In genomic region chr7:130555597-130555996, GRCm38 (mm10) we compare ENCODE assay signal across 24 mouse cellular contexts. TPM values are rescaled to one million over a fixed set of nuclear protein-coding genes. Genes with fewer than 3 reads are reported as not detected.
DNase-seq lines count a peak whose midpoint lies in the region; ATAC-seq and TF ChIP-seq lines count a peak whose summit lies in the region.
"Had no signal": no experiment of that assay in that cellular context is flagged by ENCODE, and none has a peak within 500 bp of the region (broad histone marks: within the 10 kb centered on the region; RNA-seq: fewer than 3 reads in every experiment).

No protein-coding gene starts in this region.

- 34% methylated on average over 5 of the region's 5 CpGs for WGBS in heart, postnatal 0 days
- WGBS in heart, embryonic 10.5 days = 76% methylated on average over 5 of the region's 5 CpGs
- 32% methylated on average over 5 of the region's 5 CpGs for WGBS in midbrain, postnatal 0 days
- 69% methylated on average over 5 of the region's 5 CpGs for WGBS in midbrain, embryonic 11.5 days
- WGBS in intestine, embryonic 15.5 days = 71% methylated on average over 5 of the region's 5 CpGs

- no peaks in the 10 kb centered on the region for H3K36me3 ChIP-seq in heart, postnatal 0 days (replicated peaks; ENCODE audit: control insufficient read depth, insufficient read depth, low read length)
- no peaks in the 10 kb centered on the region for H3K36me3 ChIP-seq in heart, embryonic 10.5 days
- no peaks in the 10 kb centered on the region for H3K36me3 ChIP-seq in midbrain, postnatal 0 days (ENCODE audit: insufficient read depth, low read length)
- H3K36me3 ChIP-seq in midbrain, embryonic 11.5 days (ENCODE audit: control insufficient read depth, insufficient read depth, low read length) = no peaks in the 10 kb centered on the region
- H3K36me3 ChIP-seq in intestine, embryonic 15.5 days = no peaks in the 10 kb centered on the region
- H3K36me3 ChIP-seq: embryonic facial prominence, embryonic 13.5 days; forebrain, embryonic 12.5 days; hindbrain, embryonic 15.5 days; limb, embryonic 15.5 days; midbrain, embryonic 15.5 days had no signal

- no peak for TF ChIP-seq EP300 in heart, postnatal 0 days (IDR thresholded peaks at IDR 0.05; ENCODE audit: low read depth)

- peaks cover 23% of the 10 kb centered on the region for H3K4me1 ChIP-seq in heart, postnatal 0 days (ENCODE audit: control insufficient read depth, insufficient read depth)
- H3K4me1 ChIP-seq in heart, embryonic 10.5 days = peaks cover 6% of the 10 kb centered on the region
- H3K4me1 ChIP-seq in midbrain, postnatal 0 days (ENCODE audit: insufficient read depth, low read length) = no peaks in the 10 kb centered on the region
- no peaks in the 10 kb centered on the region; the same call in 1 of the 2 replicates for H3K4me1 ChIP-seq in midbrain, embryonic 11.5 days (ENCODE audit: control insufficient read depth, insufficient read depth, low read length)
- H3K4me1 ChIP-seq in intestine, embryonic 15.5 days (replicated peaks) = no peaks in the 10 kb centered on the region
- H3K4me1 ChIP-seq: hindbrain, embryonic 15.5 days had no signal

- no peak overlapping the region for H3K4me2 ChIP-seq in heart, postnatal 0 days (ENCODE audit: low read depth, low read length)
- H3K4me2 ChIP-seq in midbrain, postnatal 0 days (ENCODE audit: low read depth, low read length, poor library complexity, severe bottlenecking) = no peak overlapping the region
- H3K4me2 ChIP-seq in midbrain, embryonic 11.5 days = no peak overlapping the region
- no peak overlapping the region for H3K4me2 ChIP-seq in intestine, embryonic 15.5 days (replicated peaks)
- H3K4me2 ChIP-seq: embryonic facial prominence, embryonic 13.5 days; forebrain, embryonic 12.5 days; hindbrain, embryonic 15.5 days; limb, embryonic 15.5 days; midbrain, embryonic 15.5 days had no signal

- no peaks in the 10 kb centered on the region for H3K9me3 ChIP-seq in heart, postnatal 0 days (replicated peaks; ENCODE audit: control insufficient read depth, low read length)
- H3K9me3 ChIP-seq in heart, embryonic 10.5 days = no peaks in the 10 kb centered on the region
- no peaks in the 10 kb centered on the region for H3K9me3 ChIP-seq in midbrain, postnatal 0 days (ENCODE audit: low read length)
- no peaks in the 10 kb centered on the region for H3K9me3 ChIP-seq in midbrain, embryonic 11.5 days (ENCODE audit: control insufficient read depth, low read length)
- no peaks in the 10 kb centered on the region for H3K9me3 ChIP-seq in intestine, embryonic 15.5 days
- H3K9me3 ChIP-seq: embryonic facial prominence, embryonic 13.5 days; forebrain, embryonic 12.5 days; hindbrain, embryonic 15.5 days; limb, embryonic 15.5 days; midbrain, embryonic 15.5 days had no signal

- TF ChIP-seq CTCF in heart, postnatal 0 days (IDR thresholded peaks at IDR 0.05; ENCODE audit: low read depth) = no peak
- no peak for TF ChIP-seq CTCF in midbrain, postnatal 0 days (IDR thresholded peaks at IDR 0.05)

- H3K27ac ChIP-seq in heart, postnatal 0 days (ENCODE audit: low read depth) = peak overlapping the region; percentile 67
- no peak overlapping the region for H3K27ac ChIP-seq in heart, embryonic 10.5 days
- no peak overlapping the region for H3K27ac ChIP-seq in midbrain, postnatal 0 days (ENCODE audit: low read depth, low read length)
- no peak overlapping the region for H3K27ac ChIP-seq in midbrain, embryonic 11.5 days (ENCODE audit: low read depth, low read length)
- no peak overlapping the region for H3K27ac ChIP-seq in intestine, embryonic 15.5 days
- H3K27ac ChIP-seq: embryonic facial prominence, embryonic 13.5 days; forebrain, embryonic 12.5 days; hindbrain, embryonic 15.5 days; limb, embryonic 15.5 days; liver, embryonic 14.5 days; midbrain, embryonic 15.5 days had no signal

- H3K4me3 ChIP-seq in heart, postnatal 0 days (ENCODE audit: low read depth, low read length) = no peak overlapping the region
- no peak overlapping the region for H3K4me3 ChIP-seq in heart, embryonic 10.5 days
- no peak overlapping the region for H3K4me3 ChIP-seq in midbrain, postnatal 0 days (ENCODE audit: low read depth, low read length)
- no peak overlapping the region for H3K4me3 ChIP-seq in midbrain, embryonic 11.5 days (ENCODE audit: low read depth, low read length)
- H3K4me3 ChIP-seq in intestine, embryonic 15.5 days (replicated peaks) = no peak overlapping the region
- H3K4me3 ChIP-seq: embryonic facial prominence, embryonic 13.5 days; erythroblast, embryonic 14.5 days; forebrain, embryonic 12.5 days; hindbrain, embryonic 15.5 days; limb, embryonic 15.5 days; midbrain, embryonic 15.5 days had no signal

- no peaks in the 10 kb centered on the region for H3K27me3 ChIP-seq in heart, postnatal 0 days (ENCODE audit: control insufficient read depth, insufficient read depth, low read length)
- no peaks in the 10 kb centered on the region for H3K27me3 ChIP-seq in heart, embryonic 10.5 days (ENCODE audit: insufficient read depth, poor library complexity, severe bottlenecking)
- no peaks in the 10 kb centered on the region for H3K27me3 ChIP-seq in midbrain, postnatal 0 days (ENCODE audit: insufficient read depth, low read length)
- H3K27me3 ChIP-seq in midbrain, embryonic 11.5 days (ENCODE audit: control insufficient read depth, insufficient read depth, low read length) = no peaks in the 10 kb centered on the region
- H3K27me3 ChIP-seq in intestine, embryonic 15.5 days (replicated peaks) = no peaks in the 10 kb centered on the region
- H3K27me3 ChIP-seq: embryonic facial prominence, embryonic 13.5 days; hindbrain, embryonic 15.5 days; limb, embryonic 15.5 days; midbrain, embryonic 15.5 days had no signal

- peak; percentile 72 for ATAC-seq in heart, postnatal 0 days (ENCODE audit: insufficient read depth, low read depth)
- ATAC-seq in midbrain, postnatal 0 days (ENCODE audit: low FRiP score) = no peak
- no peak for ATAC-seq in midbrain, embryonic 11.5 days (ENCODE audit: low FRiP score)
- no peak for ATAC-seq in intestine, embryonic 15.5 days
- ATAC-seq: intestine, embryonic 16.5 days; midbrain, embryonic 15.5 days had no signal

- DNase-seq in cerebellum, adult 9-10 months = peak; percentile 46
- no peak for DNase-seq in cerebellum, postnatal 36 days
- peak; percentile 56 for DNase-seq in heart, postnatal 0 days (ENCODE audit: low spot score)
- no peak for DNase-seq in heart, embryonic 10.5 days (ENCODE audit: low spot score)
- DNase-seq in midbrain, postnatal 0 days (ENCODE audit: low spot score) = peak; percentile 16
- DNase-seq in midbrain, embryonic 11.5 days (ENCODE audit: low spot score, missing footprints) = no peak
- DNase-seq in right cerebral cortex, postnatal 10 days (ENCODE audit: low spot score in 2 of 2) = no peak
- DNase-seq: adrenal gland, postnatal 25 days; cerebellum, adult 11 months; cerebellum, postnatal 14 days; embryo, embryonic 11 days; kidney, adult 9 months; kidney, postnatal 14 days; left cerebral cortex, postnatal 4 days; thymus, postnatal 25 days had no signal

- H3K9ac ChIP-seq in heart, postnatal 0 days (replicated peaks; ENCODE audit: low read depth, low read length) = no peak overlapping the region
- H3K9ac ChIP-seq in midbrain, postnatal 0 days (replicated peaks; ENCODE audit: low read length, poor library complexity, severe bottlenecking) = no peak overlapping the region
- H3K9ac ChIP-seq in midbrain, embryonic 11.5 days (ENCODE audit: low read length) = no peak overlapping the region
- H3K9ac ChIP-seq in intestine, embryonic 15.5 days = no peak overlapping the region
- H3K9ac ChIP-seq: embryonic facial prominence, embryonic 13.5 days; forebrain, embryonic 12.5 days; hindbrain, embryonic 15.5 days; limb, embryonic 15.5 days; liver, embryonic 14.5 days; midbrain, embryonic 15.5 days had no signal

RNA-seq across cellular contexts. Expression of gene Nsmce4a, which starts 17.3 kb away (rescaled TPM):
- 56.9 and 72.7 TPM in 2 replicates for total RNA-seq in heart, postnatal 0 days (2014; rRNA removed; ENCODE audit: low replicate concordance)
- polyA plus RNA-seq in heart, postnatal 0 days (2015; fragmentation: Nextera tagmentation; extraction: Ambion mirVana) = 96.9 and 107 TPM in 2 replicates
- polyA plus RNA-seq in heart, embryonic 10.5 days (2016; fragmentation: Nextera tagmentation; extraction: Ambion mirVana) = 131 and 152 TPM in 2 replicates
- total RNA-seq in midbrain, postnatal 0 days (2014; rRNA removed) = 38.7 and 46.1 TPM in 2 replicates
- 67.7 and 67.9 TPM in 2 replicates for polyA plus RNA-seq in midbrain, postnatal 0 days (2015; fragmentation: Nextera tagmentation; extraction: Ambion mirVana)
- 223 and 239 TPM in 2 replicates for polyA plus RNA-seq in midbrain, embryonic 11.5 days (2014; fragmentation: Nextera tagmentation; extraction: Ambion mirVana)
- polyA plus RNA-seq in intestine, embryonic 15.5 days (2015; fragmentation: Nextera tagmentation; extraction: Ambion mirVana) = 138 and 146 TPM in 2 replicates

RNA-seq across cellular contexts. Expression of gene Tacc2, which starts 21.6 kb away (rescaled TPM):
- 64.7 and 83.8 TPM in 2 replicates for total RNA-seq in heart, postnatal 0 days (2014; rRNA removed; ENCODE audit: low replicate concordance)
- polyA plus RNA-seq in heart, postnatal 0 days (2015; fragmentation: Nextera tagmentation; extraction: Ambion mirVana) = 33.7 and 39.0 TPM in 2 replicates
- polyA plus RNA-seq in heart, embryonic 10.5 days (2016; fragmentation: Nextera tagmentation; extraction: Ambion mirVana) = 44.8 and 50.8 TPM in 2 replicates
- 49.9 and 54.8 TPM in 2 replicates for total RNA-seq in midbrain, postnatal 0 days (2014; rRNA removed)
- polyA plus RNA-seq in midbrain, postnatal 0 days (2015; fragmentation: Nextera tagmentation; extraction: Ambion mirVana) = 52.4 and 55.9 TPM in 2 replicates
- 45.8 and 47.3 TPM in 2 replicates for polyA plus RNA-seq in midbrain, embryonic 11.5 days (2014; fragmentation: Nextera tagmentation; extraction: Ambion mirVana)
- 27.2 and 27.8 TPM in 2 replicates for polyA plus RNA-seq in intestine, embryonic 15.5 days (2015; fragmentation: Nextera tagmentation; extraction: Ambion mirVana)

RNA-seq across cellular contexts. Expression of gene Ate1, which starts 35.4 kb away (rescaled TPM):
- total RNA-seq in heart, postnatal 0 days (2014; rRNA removed; ENCODE audit: low replicate concordance) = 31.0 and 32.4 TPM in 2 replicates
- polyA plus RNA-seq in heart, postnatal 0 days (2015; fragmentation: Nextera tagmentation; extraction: Ambion mirVana) = 65.1 and 66.3 TPM in 2 replicates
- polyA plus RNA-seq in heart, embryonic 10.5 days (2016; fragmentation: Nextera tagmentation; extraction: Ambion mirVana) = 59.2 and 62.6 TPM in 2 replicates
- total RNA-seq in midbrain, postnatal 0 days (2014; rRNA removed) = 47.4 and 60.5 TPM in 2 replicates
- 101 and 129 TPM in 2 replicates for polyA plus RNA-seq in midbrain, postnatal 0 days (2015; fragmentation: Nextera tagmentation; extraction: Ambion mirVana)
- 54.8 and 57.1 TPM in 2 replicates for polyA plus RNA-seq in midbrain, embryonic 11.5 days (2014; fragmentation: Nextera tagmentation; extraction: Ambion mirVana)
- 53.9 and 57.5 TPM in 2 replicates for polyA plus RNA-seq in intestine, embryonic 15.5 days (2015; fragmentation: Nextera tagmentation; extraction: Ambion mirVana)

Comparison
In these comparisons a context has a peak if more than half of its experiments do, and no peak if none do; other contexts are left out.
1. DNase-seq: peak in cerebellum, adult 9-10 months (single experiment), heart, postnatal 0 days (single experiment) and midbrain, postnatal 0 days (single experiment); none in cerebellum, postnatal 36 days (0 of 2), heart, embryonic 10.5 days (single experiment), midbrain, embryonic 11.5 days (single experiment) and right cerebral cortex, postnatal 10 days (0 of 2).